ENCODE assay signal across 8 mouse cellular contexts in the genomic region with DNA sequence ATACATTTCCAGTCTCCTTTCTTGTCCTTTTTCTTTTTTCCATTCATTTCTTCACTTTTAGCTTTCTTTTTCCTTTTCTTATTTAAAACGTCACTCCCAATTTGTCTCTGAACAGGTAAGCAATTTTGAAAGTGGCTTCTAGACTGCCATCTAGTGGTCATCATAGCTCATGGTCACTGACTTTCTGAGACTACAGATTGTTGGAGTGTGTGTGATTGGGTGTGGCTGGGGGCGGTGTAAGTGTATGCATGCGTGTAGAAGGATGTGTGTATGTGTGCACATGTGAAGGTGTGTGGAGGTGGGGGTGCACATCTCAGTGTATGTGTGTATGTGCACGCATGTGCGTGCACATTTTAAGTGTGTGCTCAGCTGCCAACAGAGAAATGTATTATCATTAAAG.
DNase-seq lines count a peak whose midpoint lies in the region; ATAC-seq and TF ChIP-seq lines count a peak whose summit lies in the region.

No protein-coding gene starts in this region.

- no peak for TF ChIP-seq POLR2A in ES-Bruce4 (IDR thresholded peaks at IDR 0.05; ENCODE audit: insufficient read depth, low read length)

- peak; percentile 66; the same call in 1 of the 2 replicates for ATAC-seq in forebrain, embryonic 11.5 days (replicated peaks; ENCODE audit: low FRiP score)
- ATAC-seq in hindbrain, embryonic 16.5 days: peak; percentile 60

- peaks cover 5% of the 10 kb centered on the region; the same call in 1 of the 2 replicates for H3K4me1 ChIP-seq in forebrain, embryonic 11.5 days (replicated peaks; ENCODE audit: control insufficient read depth, insufficient read depth, low read length)
- H3K4me1 ChIP-seq in forebrain, embryonic 10.5 days: peaks cover 24% of the 10 kb centered on the region
- H3K4me1 ChIP-seq in ES-Bruce4 (ENCODE audit: control insufficient read depth, insufficient read depth, low read length): no peaks in the 10 kb centered on the region
- peaks cover 10% of the 10 kb centered on the region for H3K4me1 ChIP-seq in hindbrain, embryonic 16.5 days (ENCODE audit: control insufficient read depth, insufficient read depth, low read depth, low read length)

- WGBS in forebrain, embryonic 11.5 days: 46% methylated on average over 5 of the region's 5 CpGs
- 50% methylated on average over 5 of the region's 5 CpGs for WGBS in forebrain, embryonic 10.5 days
- 45% methylated on average over 5 of the region's 5 CpGs for WGBS in hindbrain, embryonic 16.5 days

- no peak for DNase-seq in forebrain, embryonic 11.5 days (ENCODE audit: low spot score)
- no peak for DNase-seq in forebrain, embryonic 10.5 days (ENCODE audit: extremely low spot score, low spot score)
- peak; percentile 27 for DNase-seq in cerebellum, adult 9-11 months
- peak; percentile 47 for DNase-seq in lung, postnatal 25 days (ENCODE audit: low spot score)
- peak; percentile 50 for DNase-seq in thymus, postnatal 14 days
- no peak for DNase-seq in frontal cortex, postnatal 10 days (ENCODE audit: low spot score in 2 of 2)

- H3K4me2 ChIP-seq in forebrain, embryonic 11.5 days (ENCODE audit: low read depth, low read length, severe bottlenecking): no peak overlapping the region
- H3K4me2 ChIP-seq in hindbrain, embryonic 16.5 days (ENCODE audit: low read length): no peak overlapping the region

- no peaks in the 10 kb centered on the region for H3K9me3 ChIP-seq in forebrain, embryonic 11.5 days (ENCODE audit: control insufficient read depth, low read length)
- no peaks in the 10 kb centered on the region for H3K9me3 ChIP-seq in forebrain, embryonic 10.5 days
- H3K9me3 ChIP-seq in ES-Bruce4 (replicated peaks; ENCODE audit: control insufficient read depth, insufficient read depth, low read length, poor library complexity, severe bottlenecking): no peaks in the 10 kb centered on the region
- H3K9me3 ChIP-seq in hindbrain, embryonic 16.5 days (ENCODE audit: control insufficient read depth, low read length): no peaks in the 10 kb centered on the region

- no peak for TF ChIP-seq EP300 in ES-Bruce4 (IDR thresholded peaks at IDR 0.05; ENCODE audit: insufficient read depth, low read depth, low read length)

- H3K9ac ChIP-seq in forebrain, embryonic 11.5 days (ENCODE audit: low read length): no peak overlapping the region
- no peak overlapping the region for H3K9ac ChIP-seq in ES-Bruce4 (ENCODE audit: low read depth, poor library complexity, severe bottlenecking)
- H3K9ac ChIP-seq in hindbrain, embryonic 16.5 days (ENCODE audit: low read depth, low read length): no peak overlapping the region

- peak; percentile 29 for TF ChIP-seq CTCF in ES-Bruce4 (IDR thresholded peaks at IDR 0.05; ENCODE audit: low read depth, low read length)

- no peak overlapping the region for H3K27ac ChIP-seq in forebrain, embryonic 11.5 days (ENCODE audit: low read depth, low read length)
- H3K27ac ChIP-seq in forebrain, embryonic 10.5 days: no peak overlapping the region
- H3K27ac ChIP-seq in ES-Bruce4 (ENCODE audit: insufficient read depth, low read length): no peak overlapping the region
- H3K27ac ChIP-seq in hindbrain, embryonic 16.5 days (ENCODE audit: low read depth, low read length): no peak overlapping the region

- H3K27me3 ChIP-seq in forebrain, embryonic 11.5 days (ENCODE audit: control insufficient read depth, insufficient read depth, low read length): no peaks in the 10 kb centered on the region
- H3K27me3 ChIP-seq in forebrain, embryonic 10.5 days (ENCODE audit: poor library complexity, severe bottlenecking): peaks cover 31% of the 10 kb centered on the region
- no peaks in the 10 kb centered on the region for H3K27me3 ChIP-seq in ES-Bruce4 (ENCODE audit: control insufficient read depth, insufficient read depth, low read length, poor library complexity, severe bottlenecking)
- no peaks in the 10 kb centered on the region for H3K27me3 ChIP-seq in hindbrain, embryonic 16.5 days (replicated peaks; ENCODE audit: control insufficient read depth, insufficient read depth, low read length)

- H3K36me3 ChIP-seq in forebrain, embryonic 11.5 days (ENCODE audit: control insufficient read depth, insufficient read depth, low read length): no peaks in the 10 kb centered on the region
- no peaks in the 10 kb centered on the region for H3K36me3 ChIP-seq in forebrain, embryonic 10.5 days (replicated peaks)
- no peaks in the 10 kb centered on the region for H3K36me3 ChIP-seq in ES-Bruce4 (ENCODE audit: control insufficient read depth, insufficient read depth, low read length, poor library complexity, severe bottlenecking)
- H3K36me3 ChIP-seq in hindbrain, embryonic 16.5 days (ENCODE audit: control insufficient read depth, insufficient read depth, low read length): no peaks in the 10 kb centered on the region

- H3K4me3 ChIP-seq in forebrain, embryonic 11.5 days (ENCODE audit: low read depth, low read length): no peak overlapping the region
- no peak overlapping the region for H3K4me3 ChIP-seq in forebrain, embryonic 10.5 days
- H3K4me3 ChIP-seq in ES-Bruce4 (ENCODE audit: low read depth, low read length): no peak overlapping the region
- H3K4me3 ChIP-seq in hindbrain, embryonic 16.5 days (ENCODE audit: low read length): no peak overlapping the region

Comparison
In these comparisons a context has a peak if more than half of its experiments do, and no peak if none do; other contexts are left out.
1. DNase-seq: peak in cerebellum, adult 9-11 months (single experiment), lung, postnatal 25 days (single experiment) and thymus, postnatal 14 days (single experiment); none in forebrain, embryonic 11.5 days (single experiment), forebrain, embryonic 10.5 days (single experiment) and frontal cortex, postnatal 10 days (0 of 2).